21 mouse cellular contexts compared by ENCODE assay signal in the genomic region with DNA sequence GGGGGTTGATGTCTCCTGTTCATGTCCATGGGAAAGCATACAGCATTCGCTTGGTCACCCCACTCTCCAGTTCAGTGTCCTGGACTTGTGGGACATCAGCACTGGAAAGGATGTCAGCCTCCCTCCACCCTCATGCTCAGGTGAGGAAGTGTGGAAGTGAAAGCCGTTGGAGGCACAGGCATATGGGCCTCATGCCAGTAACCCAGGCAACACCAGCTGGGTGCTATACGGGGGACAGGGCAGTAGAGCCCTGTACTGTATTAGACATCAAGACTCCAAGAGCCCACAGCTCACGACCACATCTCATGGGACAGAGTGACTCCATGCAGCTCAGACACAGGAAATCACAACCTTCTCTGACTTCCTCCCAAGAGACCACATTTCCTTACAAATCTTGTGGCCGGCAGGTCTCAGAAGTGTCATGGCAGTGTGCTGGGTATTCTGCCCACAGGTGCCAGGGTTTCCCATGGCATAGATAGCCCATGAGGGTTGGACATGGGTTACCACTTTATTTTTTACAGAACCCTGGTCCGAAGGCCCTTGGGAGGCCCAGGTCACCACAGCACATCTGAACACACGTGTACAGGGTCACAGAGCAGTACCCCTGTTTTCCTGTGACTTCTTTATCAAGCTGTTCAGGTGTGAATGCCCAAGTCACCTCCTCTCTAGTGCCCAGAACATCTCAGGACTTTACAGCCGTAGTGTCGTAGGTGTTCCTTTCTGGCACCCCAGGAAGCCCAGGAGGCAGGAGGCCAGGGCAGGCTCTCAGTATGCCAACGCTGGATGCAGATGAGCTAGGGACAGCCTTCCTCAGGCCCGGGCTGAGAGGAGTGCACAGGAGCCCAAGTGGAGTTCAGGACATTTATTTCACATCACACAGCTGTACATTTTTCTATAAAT. TPM values are rescaled to one million over a fixed set of nuclear protein-coding genes. Genes with fewer than 3 reads are reported as not detected.
DNase-seq lines count a peak whose midpoint lies in the region; ATAC-seq and TF ChIP-seq lines count a peak whose summit lies in the region.
"Had no signal": no experiment of that assay in that cellular context is flagged by ENCODE, and none has a peak within 500 bp of the region (broad histone marks: within the 10 kb centered on the region; RNA-seq: fewer than 3 reads in every experiment).

No protein-coding gene starts in this region.

- TF ChIP-seq POLR2A in CH12.LX (IDR thresholded peaks at IDR 0.05; ENCODE audit: low read depth, low read length) = no peak

- H3K9ac ChIP-seq in heart, embryonic 12.5 days = no peak overlapping the region
- no peak overlapping the region for H3K9ac ChIP-seq in heart, embryonic 11.5 days (ENCODE audit: low read depth, low read length)
- H3K9ac ChIP-seq in CH12.LX (ENCODE audit: insufficient read depth, low read depth) = no peak overlapping the region
- H3K9ac ChIP-seq: intestine, embryonic 15.5 days; limb, embryonic 13.5 days; liver, embryonic 15.5 days had no signal

- ATAC-seq in heart, embryonic 12.5 days (ENCODE audit: insufficient number of reproducible peaks, low FRiP score) = no peak
- ATAC-seq in heart, embryonic 11.5 days (replicated peaks; ENCODE audit: insufficient number of reproducible peaks, low FRiP score, low TSS enrichment) = no peak
- ATAC-seq in granulocyte monocyte progenitor cell, adult 5-6 weeks (replicated peaks; ENCODE audit: poor library complexity, severe bottlenecking) = peak; percentile 35
- ATAC-seq: CD4-positive, CD25-positive, alpha-beta regulatory T cell, adult 4 months; intestine, embryonic 15.5 days had no signal

- peaks cover 77% of the 10 kb centered on the region for H3K36me3 ChIP-seq in heart, embryonic 12.5 days
- H3K36me3 ChIP-seq in heart, embryonic 11.5 days (ENCODE audit: control insufficient read depth, insufficient read depth, low read length) = peaks cover 34% of the 10 kb centered on the region
- H3K36me3 ChIP-seq in CH12.LX (replicated peaks in 1 of 2; ENCODE audit: control insufficient read depth in 1 of 2, insufficient read depth in 1 of 2, low read length in 1 of 2) = peaks cover 50 to 86% of the 10 kb centered on the region in 2 experiments

- no peak overlapping the region for H3K4me3 ChIP-seq in heart, embryonic 12.5 days
- no peak overlapping the region for H3K4me3 ChIP-seq in heart, embryonic 11.5 days (ENCODE audit: low read depth, low read length)
- no peak overlapping the region for H3K4me3 ChIP-seq in CH12.LX (replicated peaks in 1 of 3; ENCODE audit: low read depth in 2 of 3, low read length in 2 of 3, poor library complexity in 1 of 3)
- H3K4me3 ChIP-seq: intestine, embryonic 15.5 days; layer of hippocampus, adult 2 months; left cerebral cortex, adult 2 months; limb, embryonic 13.5 days; liver, embryonic 15.5 days; midbrain, embryonic 10.5 days had no signal

- no peak overlapping the region for H3K4me2 ChIP-seq in heart, embryonic 12.5 days
- H3K4me2 ChIP-seq in heart, embryonic 11.5 days = no peak overlapping the region
- H3K4me2 ChIP-seq in CH12.LX (ENCODE audit: insufficient read depth, low read depth, poor library complexity, severe bottlenecking) = no peak overlapping the region
- H3K4me2 ChIP-seq: intestine, embryonic 15.5 days; limb, embryonic 13.5 days; liver, embryonic 15.5 days had no signal

- H3K27ac ChIP-seq in heart, embryonic 12.5 days (ENCODE audit: poor library complexity, severe bottlenecking) = 0 out of 2 replicates have a peak overlapping the region, but pooled peaks have one; percentile 12
- no peak overlapping the region for H3K27ac ChIP-seq in heart, embryonic 11.5 days (ENCODE audit: low read depth, low read length)
- H3K27ac ChIP-seq in CH12.LX (ENCODE audit: insufficient read depth, low read depth) = no peak overlapping the region
- H3K27ac ChIP-seq: intestine, embryonic 15.5 days; left cerebral cortex, adult 2 months; limb, embryonic 13.5 days; liver, embryonic 15.5 days; midbrain, embryonic 10.5 days had no signal

- no peak for TF ChIP-seq CTCF in CH12.LX (conservative IDR thresholded peaks at IDR 0.05 in 1 of 2, IDR thresholded peaks at IDR 0.05 in 1 of 2; ENCODE audit: low read depth in 2 of 2, low read length in 2 of 2)

- intact Hi-C loops in left cerebral cortex, postnatal 10 days (cut with DNase I) = no loop called here

- H3K27me3 ChIP-seq in heart, embryonic 12.5 days (replicated peaks) = no peaks in the 10 kb centered on the region
- H3K27me3 ChIP-seq in heart, embryonic 11.5 days (ENCODE audit: control insufficient read depth, insufficient read depth, low read length) = no peaks in the 10 kb centered on the region
- H3K27me3 ChIP-seq in CH12.LX (replicated peaks) = no peaks in the 10 kb centered on the region
- H3K27me3 ChIP-seq: intestine, embryonic 15.5 days; limb, embryonic 13.5 days; liver, embryonic 15.5 days had no signal

- peaks cover 34% of the 10 kb centered on the region for H3K4me1 ChIP-seq in heart, embryonic 12.5 days (replicated peaks)
- peaks cover 4% of the 10 kb centered on the region for H3K4me1 ChIP-seq in heart, embryonic 11.5 days (ENCODE audit: control insufficient read depth, insufficient read depth, low read length)
- H3K4me1 ChIP-seq in CH12.LX (ENCODE audit: control insufficient read depth in 1 of 2, insufficient read depth in 2 of 2) = peaks cover 10 to 35% of the 10 kb centered on the region in 2 experiments
- H3K4me1 ChIP-seq: intestine, embryonic 15.5 days; limb, embryonic 13.5 days; liver, embryonic 15.5 days; midbrain, embryonic 10.5 days had no signal

- DNase-seq in CH12.LX (ENCODE audit: extremely low read depth) = peak; percentile 35
- DNase-seq in cerebellum, adult 18-20 months = peak; percentile 62 to 64
- no peak for DNase-seq in left cerebral cortex, postnatal 10 days (ENCODE audit: extremely low spot score in 1 of 2, low spot score in 2 of 2)
- DNase-seq in right cerebral cortex, adult 18-20 months = no peak
- DNase-seq: adrenal gland, postnatal 10 days; embryo, embryonic 11 days; gastrocnemius, postnatal 10 days; lung, postnatal 14 days; spleen, adult 18-20 months; thymus, postnatal 4 days had no signal

- no peak for TF ChIP-seq EP300 in CH12.LX (IDR thresholded peaks at IDR 0.05; ENCODE audit: low read length)

- in situ Hi-C loops in CH12.LX (cut with MboI; ENCODE audit: low pct_ligation_motif_present, low pct_unique_long_range_greater_than_20kb, low sequenced_read_pairs) = no loop called here

- no peaks in the 10 kb centered on the region for H3K79me2 ChIP-seq in CH12.LX (replicated peaks; ENCODE audit: control insufficient read depth, extremely low read depth, insufficient read depth, poor library complexity, severe bottlenecking)

- TF ChIP-seq RAD21 in CH12.LX (IDR thresholded peaks at IDR 0.05; ENCODE audit: low read depth, low read length) = no peak

- 69% methylated on average over 11 of the region's 11 CpGs for WGBS in heart, embryonic 12.5 days
- WGBS in heart, embryonic 11.5 days (ENCODE audit: insufficient replicate concordance) = 77% methylated on average over 11 of the region's 11 CpGs

- H3K9me3 ChIP-seq in heart, embryonic 12.5 days (replicated peaks) = no peaks in the 10 kb centered on the region
- H3K9me3 ChIP-seq in heart, embryonic 11.5 days (replicated peaks; ENCODE audit: control insufficient read depth, low read length) = no peaks in the 10 kb centered on the region
- H3K9me3 ChIP-seq in CH12.LX (replicated peaks; ENCODE audit: low read length) = no peaks in the 10 kb centered on the region
- H3K9me3 ChIP-seq: intestine, embryonic 15.5 days; limb, embryonic 13.5 days; liver, embryonic 15.5 days; midbrain, embryonic 10.5 days had no signal

- dilution Hi-C loops in CH12.LX (cut with MboI; ENCODE audit: extremely low pct_ligation_motif_present, extremely low pct_unique_long_range_greater_than_20kb, low sequenced_read_pairs) = no loop called here

TF ChIP-seq in CH12.LX, 34 proteins besides CTCF, POLR2A, EP300 and RAD21 (continues in another document):
- TF ChIP-seq MAZ (IDR thresholded peaks at IDR 0.05; ENCODE audit: low read depth, low read length) (no peak), MXI1 (IDR thresholded peaks at IDR 0.05; ENCODE audit: low read depth, low read length) (no peak), CHD2 (IDR thresholded peaks at IDR 0.05; ENCODE audit: low read length) (no peak), GABPA (IDR thresholded peaks at IDR 0.05; ENCODE audit: insufficient replicate concordance, low read depth, low read length) (no peak), UBTF (IDR thresholded peaks at IDR 0.05; ENCODE audit: low read depth, low read length) (no peak), MAFK (IDR thresholded peaks at IDR 0.05; ENCODE audit: insufficient replicate concordance, low read length) (no peak), USF1 (IDR thresholded peaks at IDR 0.05; ENCODE audit: low read depth, low read length) (no peak)

RNA-seq across cellular contexts. Expression of a gene that starts 18.8 kb away (rescaled TPM):
- polyA plus RNA-seq in heart, embryonic 12.5 days (2016; fragmentation: Nextera tagmentation; extraction: Ambion mirVana) = 1,039 and 1,047 TPM in 2 replicates
- polyA plus RNA-seq in heart, embryonic 11.5 days (2014; fragmentation: Nextera tagmentation; extraction: Ambion mirVana) = 470 and 665 TPM in 2 replicates
- 0.04 TPM in 2 replicates for total RNA-seq in CH12.LX (2012; rRNA removed)
- total RNA-seq in CH12.LX (2014; rRNA removed) = 0.07 and 0.15 TPM in 2 replicates
- 0.27 TPM in 2 replicates for polyA plus RNA-seq in CH12.LX (2012; ENCODE audit: insufficient read length, low read depth)
- total RNA-seq in granulocyte monocyte progenitor cell, adult 5-6 weeks (2014; fragmentation: Nextera tagmentation) = 1.5 TPM in 1 of 2 replicates, not detected in the other
- 0.62 TPM in 1 of 2 replicates, not detected in the other for total RNA-seq in granulocyte monocyte progenitor cell, adult 5-6 weeks (2017)
- under 1 TPM; 0.51 to 0.61 TPM for total RNA-seq in left cerebral cortex, postnatal 10 days (2021)
- polyA plus RNA-seq: CD4-positive, CD25-positive, alpha-beta regulatory T cell, adult 4 months; hindbrain, embryonic 11.5 days; limb, embryonic 13.5 days had no signal

RNA-seq across cellular contexts. Expression of a gene that starts 46.9 kb away (rescaled TPM):
- polyA plus RNA-seq in heart, embryonic 12.5 days (2016; fragmentation: Nextera tagmentation; extraction: Ambion mirVana) = 6.5 and 7.7 TPM in 2 replicates
- 5.0 and 6.8 TPM in 2 replicates for polyA plus RNA-seq in heart, embryonic 11.5 days (2014; fragmentation: Nextera tagmentation; extraction: Ambion mirVana)
- total RNA-seq in CH12.LX (2012; rRNA removed) = 12.8 and 14.6 TPM in 2 replicates
- total RNA-seq in CH12.LX (2014; rRNA removed) = 4.7 and 4.8 TPM in 2 replicates
- 15.6 and 18.3 TPM in 2 replicates for polyA plus RNA-seq in CH12.LX (2012; ENCODE audit: insufficient read length, low read depth)
- total RNA-seq in granulocyte monocyte progenitor cell, adult 5-6 weeks (2014; fragmentation: Nextera tagmentation) = 49.5 and 64.6 TPM in 2 replicates
- total RNA-seq in granulocyte monocyte progenitor cell, adult 5-6 weeks (2017) = 21.3 and 26.5 TPM in 2 replicates
- 100 to 1,000 TPM; 170 to 174 TPM for total RNA-seq in left cerebral cortex, postnatal 10 days (2021)

RNA-seq across cellular contexts. Expression of a gene that starts 54.6 kb away (rescaled TPM):
- 3.0 and 3.1 TPM in 2 replicates for polyA plus RNA-seq in heart, embryonic 12.5 days (2016; fragmentation: Nextera tagmentation; extraction: Ambion mirVana)
- polyA plus RNA-seq in heart, embryonic 11.5 days (2014; fragmentation: Nextera tagmentation; extraction: Ambion mirVana) = 1.7 and 1.9 TPM in 2 replicates
- total RNA-seq in CH12.LX (2012; rRNA removed) = 22.7 and 24.7 TPM in 2 replicates
- total RNA-seq in CH12.LX (2014; rRNA removed) = 29.7 and 42.6 TPM in 2 replicates
- polyA plus RNA-seq in CH12.LX (2012; ENCODE audit: insufficient read length, low read depth) = 35.2 and 45.7 TPM in 2 replicates
- total RNA-seq in granulocyte monocyte progenitor cell, adult 5-6 weeks (2014; fragmentation: Nextera tagmentation) = 208 and 244 TPM in 2 replicates
- 114 and 139 TPM in 2 replicates for total RNA-seq in granulocyte monocyte progenitor cell, adult 5-6 weeks (2017)
- total RNA-seq in left cerebral cortex, postnatal 10 days (2021) = 1 to 10 TPM; 5.2 to 5.6 TPM

Comparison
In these comparisons a context has a peak if more than half of its experiments do, and no peak if none do; other contexts are left out.
1. DNase-seq: peak in CH12.LX (single experiment) and cerebellum, adult 18-20 months (2 of 2); none in left cerebral cortex, postnatal 10 days (0 of 2) and right cerebral cortex, adult 18-20 months (single experiment).